Mouse (Mus musculus) limb, embryonic 14.5 days (tissue): ENCODE results near the gene Lrrc55. TPM values are rescaled to one million over a fixed set of nuclear protein-coding genes. Genes with fewer than 3 reads are reported as not detected.

Experiments used
- ATAC-seq: fragments of 200-750 bp; cut with Nextera tagmentation; 2 replicates; pipeline ENCODE4 v1.8.0; 2017; ENCODE audit warnings: low read depth, moderate number of reproducible peaks, moderate TSS enrichment; ENCODE audit not compliant: low FRiP score
- DNase-seq: peaks from one replicate; pipeline ENCODE4 v3.0.0-alpha.2; 2015; ENCODE audit warnings: low spot score
- H3K27ac ChIP-seq: fragments of 300-500 bp; sonication (generic); replicated peaks from 2 replicates; pipeline ENCODE4 v1.5.1; 2014; ENCODE audit warnings: low read depth, mild to moderate bottlenecking, low read length, moderate library complexity, mixed read lengths
- H3K27me3 ChIP-seq: fragments of 300-500 bp; sonication (generic); 2 replicates; pipeline ENCODE4 v1.6.1; 2014; ENCODE audit warnings: low read length, mixed read lengths; ENCODE audit not compliant: control insufficient read depth, insufficient read depth
- H3K36me3 ChIP-seq: fragments of 300-500 bp; sonication (generic); 2 replicates; pipeline ENCODE4 v1.6.1; 2014; ENCODE audit warnings: mild to moderate bottlenecking, low read length, moderate library complexity, mixed read lengths; ENCODE audit not compliant: control insufficient read depth, insufficient read depth
- H3K4me1 ChIP-seq: fragments of 300-500 bp; sonication (generic); 2 replicates; pipeline ENCODE4 v1.6.1; 2014; ENCODE audit warnings: antibody characterized with exemption, low read length, mixed read lengths; ENCODE audit not compliant: control insufficient read depth, insufficient read depth
- H3K4me2 ChIP-seq: fragments of 300-500 bp; sonication (generic); replicated peaks from 2 replicates; pipeline ENCODE4 v1.6.1; 2014; ENCODE audit warnings: low read depth, mild to moderate bottlenecking, low read length, moderate library complexity; ENCODE audit not compliant: severe bottlenecking
- H3K4me3 ChIP-seq: fragments of 300-500 bp; sonication (generic); replicated peaks from 2 replicates; pipeline ENCODE4 v1.5.1; 2014; ENCODE audit warnings: low read length
- H3K9ac ChIP-seq: fragments of 300-500 bp; sonication (generic); 2 replicates; pipeline ENCODE4 v1.6.1; 2014; ENCODE audit warnings: mild to moderate bottlenecking, low read depth, low read length, moderate library complexity; ENCODE audit not compliant: severe bottlenecking
- H3K9me3 ChIP-seq: fragments of 300-500 bp; sonication (generic); 2 replicates; pipeline ENCODE4 v1.6.1; 2016; ENCODE audit warnings: low read length; ENCODE audit not compliant: control insufficient read depth
- POLR2A ChIP-seq: fragments of 200-500 bp; IDR thresholded peaks from 2 replicates; pipeline ENCODE4 v1.8.0; 2012; ENCODE audit warnings: inconsistent platforms, mild to moderate bottlenecking, moderate library complexity, borderline replicate concordance; ENCODE audit not compliant: insufficient read depth, insufficient read length; ENCODE audit errors: extremely low read depth
- WGBS: fragments of 180-500 bp; shearing (Covaris S2); extraction: QIAGEN DNeasy Blood & Tissue Kit; methylation state at CpG from one replicate; pipeline ENCODE4 v1.1.7; 2014; 5-methylcytosine and 5-hydroxymethylcytosine counted together
- polyA plus RNA-seq, 2 experiments: library from polyadenylated mRNA; depleted of rRNA in 1 of 2; stranded (reverse) in 1 of 2; unstranded in 1 of 2; fragments of >200 nt; fragmentation: Nextera tagmentation in 1 of 2; extraction: Ambion mirVana in 1 of 2; gene quantifications; 2 replicates each; pipeline versions ENCODE4 v1.2.1 to v1.2.3; 2012 to 2014

Gene Lrrc55
- polyA plus RNA-seq, 2 experiments: 1.0 to 1.3 TPM

DNA sequence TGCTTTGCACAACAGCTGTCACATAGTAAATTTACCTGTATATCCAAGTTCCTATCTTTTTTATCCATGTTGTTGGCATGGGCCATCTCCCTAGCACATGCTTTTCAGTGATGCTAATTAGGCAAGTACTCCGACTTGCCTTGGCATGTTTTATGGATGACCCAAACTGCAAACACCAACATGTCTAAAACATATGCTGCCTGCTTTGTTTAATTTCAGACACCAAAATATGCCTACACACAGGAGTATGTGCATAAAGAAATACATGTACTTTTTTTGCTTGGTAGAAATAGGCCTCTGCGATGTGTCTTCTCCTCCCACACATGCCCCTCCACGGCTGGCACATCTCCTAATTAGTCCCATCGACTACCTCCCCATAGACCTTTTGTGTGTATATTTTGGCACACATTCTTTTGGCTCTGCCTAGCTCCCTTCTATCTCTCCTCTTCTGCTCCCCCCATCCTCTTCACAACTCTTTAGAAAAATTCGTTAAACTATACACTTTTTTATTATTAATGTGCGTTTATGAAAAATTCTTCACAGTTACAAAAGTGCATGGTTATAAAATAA lies 9.3 kb downstream of the Lrrc55 start:
- H3K9ac ChIP-seq: no peak overlapping the region
- 90% methylated on average over 6 of the region's 6 CpGs for WGBS
- ATAC-seq: no peak

DNA sequence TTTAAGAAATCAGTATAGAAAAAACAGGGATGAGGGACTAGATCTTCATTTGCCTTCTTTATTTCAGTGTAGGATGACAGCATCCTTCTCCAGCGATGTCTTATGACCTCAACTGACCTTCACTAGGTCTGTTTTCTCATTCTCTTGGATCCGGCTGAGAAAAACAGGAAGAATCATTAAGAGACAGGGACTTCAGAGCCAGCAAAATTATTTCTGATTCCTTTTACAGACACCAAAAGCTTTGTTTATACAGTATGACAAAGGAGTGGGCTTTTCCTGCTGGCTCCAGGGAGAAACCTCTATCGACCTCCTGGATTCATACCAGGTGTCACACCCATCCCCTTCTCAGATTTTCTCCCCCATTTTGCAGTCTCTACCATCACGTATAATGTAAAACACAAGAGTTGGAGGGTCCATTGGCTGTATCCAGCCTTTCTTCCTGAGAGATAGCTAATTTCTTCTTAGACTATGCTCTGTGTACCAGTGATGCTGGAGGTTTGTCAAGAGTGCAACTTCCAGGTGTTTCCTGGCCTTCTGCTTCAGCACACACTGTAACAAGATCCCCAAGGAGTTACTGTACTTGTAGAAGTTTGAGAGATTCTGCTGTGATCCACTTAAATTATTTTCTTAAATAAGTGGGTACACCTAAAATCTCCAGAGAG lies 18.7 kb downstream of the Lrrc55 start:
- H3K27ac ChIP-seq: no peak overlapping the region
- TF ChIP-seq POLR2A: no peak
- H3K4me3 ChIP-seq: no peak overlapping the region
- no peaks in the 10 kb centered on the region for H3K9me3 ChIP-seq
- no peaks in the 10 kb centered on the region for H3K36me3 ChIP-seq
- no peaks in the 10 kb centered on the region for H3K4me1 ChIP-seq
- ATAC-seq (no peak), DNase-seq (no peak)
- no peak overlapping the region for H3K9ac ChIP-seq
- H3K4me2 ChIP-seq: no peak overlapping the region
- no peaks in the 10 kb centered on the region for H3K27me3 ChIP-seq
- 75% methylated on average over 4 of the region's 4 CpGs for WGBS

More for the DNA sequence above, 9.3 kb downstream of the Lrrc55 start:
- H3K27ac ChIP-seq: no peak overlapping the region
- H3K4me3 ChIP-seq: no peak overlapping the region
- H3K4me2 ChIP-seq: no peak overlapping the region
- H3K36me3 ChIP-seq: no peaks in the 10 kb centered on the region
- 0 out of 2 replicates have a peak, but pooled peaks cover 3% of the 10 kb centered on the region for H3K27me3 ChIP-seq
- H3K9me3 ChIP-seq: no peaks in the 10 kb centered on the region
- no peak for TF ChIP-seq POLR2A
- no peaks in the 10 kb centered on the region for H3K4me1 ChIP-seq
- DNase-seq: no peak

DNA sequence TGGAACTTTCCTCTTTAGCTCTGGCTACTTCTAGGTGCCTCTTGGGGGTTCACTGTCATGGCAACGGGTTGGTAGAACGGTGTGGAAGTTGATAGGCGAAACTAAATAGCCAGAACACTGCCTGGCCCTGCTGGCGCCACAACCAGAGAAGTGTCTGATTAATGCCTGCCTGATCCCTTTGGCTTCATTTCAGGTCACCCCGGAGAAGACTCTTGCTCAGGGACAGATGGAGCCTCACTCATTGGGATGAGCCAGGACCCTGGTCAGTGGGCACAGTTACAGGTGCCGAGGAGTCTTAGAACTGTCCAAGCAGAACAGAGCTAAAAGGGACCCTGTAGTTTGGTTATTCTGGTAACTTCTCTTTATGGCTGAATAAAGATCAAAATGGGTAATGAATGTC lies 23.5 kb downstream of the Lrrc55 start:
- H3K36me3 ChIP-seq: no peaks in the 10 kb centered on the region
- TF ChIP-seq POLR2A: no peak
- no peak overlapping the region for H3K4me2 ChIP-seq
- WGBS: 77% methylated on average over 6 of the region's 6 CpGs
- no peak overlapping the region for H3K27ac ChIP-seq
- H3K4me3 ChIP-seq: no peak overlapping the region
- no peaks in the 10 kb centered on the region for H3K9me3 ChIP-seq
- no peaks in the 10 kb centered on the region for H3K27me3 ChIP-seq
- peaks cover 3% of the 10 kb centered on the region for H3K4me1 ChIP-seq
- H3K9ac ChIP-seq: no peak overlapping the region
- ATAC-seq (no peak), DNase-seq (no peak)

DNA sequence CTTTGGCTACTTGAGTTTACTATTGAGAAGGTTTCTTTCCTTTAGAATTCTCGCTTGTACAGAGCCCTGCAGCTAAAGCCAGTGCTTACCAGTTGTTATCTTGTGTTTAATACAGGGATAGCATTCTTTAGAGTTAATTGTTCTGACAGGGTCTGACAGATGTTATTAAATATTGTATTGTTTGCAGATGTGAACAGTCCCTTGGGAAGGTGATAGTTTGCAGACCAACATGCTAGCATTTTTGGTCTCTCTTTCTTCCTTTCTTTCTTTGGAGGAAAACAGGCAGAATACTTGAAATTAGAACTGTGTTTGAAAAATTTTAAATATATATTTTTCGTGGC lies 24.3 kb downstream of the Lrrc55 start:
- Histone ChIP-seq H3K9me3 (no peaks in the 10 kb centered on the region), H3K4me3 (no peak overlapping the region), H3K27me3 (no peaks in the 10 kb centered on the region), H3K4me2 (no peak overlapping the region), H3K27ac (peak overlapping the region; percentile 48; the same call in 1 of the 2 replicates), H3K9ac (no peak overlapping the region), H3K4me1 (peaks cover 3% of the 10 kb centered on the region), H3K36me3 (no peaks in the 10 kb centered on the region)
- TF ChIP-seq POLR2A: no peak
- DNase-seq (peak; percentile 25), ATAC-seq (peak; percentile 71)
- 45% methylated on average over 2 of the region's 2 CpGs for WGBS

DNA sequence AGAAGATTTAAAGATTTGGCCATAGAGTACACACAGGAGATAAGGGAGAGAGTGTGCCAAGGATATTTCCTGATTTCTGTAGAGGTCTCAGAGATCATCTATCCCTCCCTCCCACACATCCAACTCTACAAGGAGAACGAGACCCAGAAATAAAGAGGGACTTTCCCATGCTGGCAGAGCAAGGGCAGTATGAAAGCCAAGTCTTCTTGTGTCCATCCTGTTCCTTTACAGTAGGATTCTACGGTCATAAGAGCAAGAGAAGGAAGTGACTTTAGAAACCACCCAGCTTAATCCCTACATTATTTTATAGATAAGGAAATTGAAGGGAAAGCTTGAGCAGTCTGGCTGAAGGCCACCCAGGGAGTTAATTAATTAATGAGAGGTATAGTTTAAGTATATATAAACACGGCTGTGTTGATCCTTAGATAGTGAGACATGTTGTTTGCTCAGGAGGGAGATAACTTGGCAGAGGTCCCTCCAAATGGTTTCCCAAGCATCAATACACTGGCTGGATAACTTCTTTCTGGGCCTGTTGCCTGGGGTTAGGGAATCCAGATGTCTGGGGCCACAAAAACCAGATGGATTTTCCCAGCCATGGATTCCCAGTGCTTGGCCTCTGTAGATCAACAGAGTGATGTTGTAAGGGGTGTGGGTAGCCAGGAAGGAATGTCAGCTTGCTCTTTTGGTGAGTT lies 24.8 kb downstream of the Lrrc55 start:
- no peaks in the 10 kb centered on the region for H3K36me3 ChIP-seq
- ATAC-seq (peak; percentile 83), DNase-seq (peak; percentile 79)
- H3K4me2 ChIP-seq: no peak overlapping the region
- TF ChIP-seq POLR2A: no peak
- H3K4me1 ChIP-seq: peaks cover 3% of the 10 kb centered on the region
- H3K9me3 ChIP-seq: no peaks in the 10 kb centered on the region
- peak overlapping the region; percentile 48; the same call in 1 of the 2 replicates for H3K27ac ChIP-seq
- WGBS: 50% methylated on average over 3 of the region's 3 CpGs
- H3K27me3 ChIP-seq: no peaks in the 10 kb centered on the region
- no peak overlapping the region for H3K4me3 ChIP-seq
- no peak overlapping the region for H3K9ac ChIP-seq
